In genomic region chr6:99884054-99884453, GRCm38 (mm10) we compare ENCODE assay signal across 19 mouse cellular contexts.
A peak's percentile ranks its signal among the peaks of the same experiment; 100 is the strongest.
DNase-seq lines count a peak whose midpoint lies in the region; ATAC-seq lines count a peak whose summit lies in the region.
"Had no signal": no experiment of that assay in that cellular context is flagged by ENCODE, and none has a peak within 500 bp of the region (broad histone marks: within the 10 kb centered on the region; RNA-seq: fewer than 3 reads in every experiment).

No protein-coding gene starts in this region.

- H3K27me3 ChIP-seq in heart, embryonic 16.5 days (ENCODE audit: control insufficient read depth, insufficient read depth, low read length), result 0 out of 2 replicates have a peak, but pooled peaks cover 2% of the 10 kb centered on the region
- H3K27me3 ChIP-seq in midbrain, embryonic 14.5 days (ENCODE audit: control insufficient read depth, insufficient read depth, low read length), result no peaks in the 10 kb centered on the region
- peaks cover 97% of the 10 kb centered on the region for H3K27me3 ChIP-seq in midbrain, embryonic 10.5 days (ENCODE audit: low read depth, poor library complexity, severe bottlenecking)
- H3K27me3 ChIP-seq: forebrain, embryonic 15.5 days had no signal

- intact Hi-C loops in heart, postnatal 14 days (cut with DNase I), result no loop called here

- H3K9ac ChIP-seq in heart, embryonic 16.5 days (ENCODE audit: low read length), result no peak overlapping the region
- no peak overlapping the region for H3K9ac ChIP-seq in midbrain, embryonic 14.5 days (replicated peaks; ENCODE audit: low read length)
- H3K9ac ChIP-seq: forebrain, embryonic 15.5 days; liver, postnatal 0 days; neural tube, embryonic 13.5 days had no signal

- H3K27ac ChIP-seq in heart, embryonic 16.5 days (ENCODE audit: low read length), result peak overlapping the region; percentile 67
- H3K27ac ChIP-seq in midbrain, embryonic 14.5 days (replicated peaks; ENCODE audit: low read depth, low read length), result no peak overlapping the region
- no peak overlapping the region for H3K27ac ChIP-seq in midbrain, embryonic 10.5 days (replicated peaks)
- H3K27ac ChIP-seq: forebrain, embryonic 15.5 days; neural tube, embryonic 13.5 days; stomach, postnatal 0 days had no signal

- 38% methylated on average over 3 of the region's 3 CpGs for WGBS in heart, embryonic 16.5 days
- 75% methylated on average over 3 of the region's 3 CpGs for WGBS in midbrain, embryonic 14.5 days
- 77% methylated on average over 3 of the region's 3 CpGs for WGBS in midbrain, embryonic 10.5 days

- DNase-seq in frontal cortex, postnatal 36 days (ENCODE audit: low spot score in 2 of 2), result no peak
- no peak for DNase-seq in heart, postnatal 14 days
- peak; percentile 35 for DNase-seq in midbrain, embryonic 14.5 days
- DNase-seq in midbrain, embryonic 10.5 days (ENCODE audit: low spot score), result no peak
- DNase-seq in skeletal muscle tissue, adult 2 months (ENCODE audit: low read depth, low spot score), result peak; percentile 13
- no peak for DNase-seq in testis, postnatal 14 days (ENCODE audit: low spot score)
- DNase-seq: adrenal gland, postnatal 36 days; cerebellum, adult 8-10 months; gastrocnemius, postnatal 14 days; layer of hippocampus, postnatal 36 days; liver; liver, postnatal 0 days; lung, postnatal 14 days; thymus, postnatal 14 days had no signal

- no peaks in the 10 kb centered on the region for H3K36me3 ChIP-seq in heart, embryonic 16.5 days (ENCODE audit: control insufficient read depth, insufficient read depth)
- no peaks in the 10 kb centered on the region for H3K36me3 ChIP-seq in midbrain, embryonic 14.5 days (ENCODE audit: control insufficient read depth, insufficient read depth, low read length)
- H3K36me3 ChIP-seq in midbrain, embryonic 10.5 days, result no peaks in the 10 kb centered on the region
- H3K36me3 ChIP-seq: forebrain, embryonic 15.5 days; neural tube, embryonic 13.5 days had no signal

- no peak overlapping the region for H3K4me2 ChIP-seq in heart, embryonic 16.5 days (ENCODE audit: low read depth, low read length)
- H3K4me2 ChIP-seq in midbrain, embryonic 14.5 days (ENCODE audit: low read length), result no peak overlapping the region
- H3K4me2 ChIP-seq: forebrain, embryonic 15.5 days; neural tube, embryonic 13.5 days had no signal

- no peak overlapping the region for H3K4me3 ChIP-seq in heart, embryonic 16.5 days (ENCODE audit: low read length)
- H3K4me3 ChIP-seq in midbrain, embryonic 14.5 days (replicated peaks; ENCODE audit: low read depth, low read length), result no peak overlapping the region
- no peak overlapping the region for H3K4me3 ChIP-seq in midbrain, embryonic 10.5 days
- H3K4me3 ChIP-seq: forebrain, embryonic 15.5 days; neural tube, embryonic 13.5 days had no signal

- ATAC-seq in frontal cortex, adult (ENCODE audit: low TSS enrichment), result peak; percentile 87
- ATAC-seq in heart, embryonic 16.5 days (replicated peaks; ENCODE audit: extremely low read depth, insufficient read depth, low FRiP score), result peak; percentile 37; the same call in 1 of the 2 replicates
- ATAC-seq in midbrain, embryonic 14.5 days (ENCODE audit: low FRiP score, low TSS enrichment), result no peak
- ATAC-seq: forebrain, embryonic 15.5 days; liver, postnatal 0 days had no signal

- no peaks in the 10 kb centered on the region for H3K9me3 ChIP-seq in heart, embryonic 16.5 days (replicated peaks; ENCODE audit: control insufficient read depth, low read length)
- no peaks in the 10 kb centered on the region for H3K9me3 ChIP-seq in midbrain, embryonic 14.5 days (ENCODE audit: control insufficient read depth, low read length)
- no peaks in the 10 kb centered on the region for H3K9me3 ChIP-seq in midbrain, embryonic 10.5 days (replicated peaks)
- H3K9me3 ChIP-seq: forebrain, embryonic 15.5 days; neural tube, embryonic 13.5 days had no signal

- peaks cover 20% of the 10 kb centered on the region for H3K4me1 ChIP-seq in heart, embryonic 16.5 days (ENCODE audit: control insufficient read depth, insufficient read depth, low read length)
- H3K4me1 ChIP-seq in midbrain, embryonic 14.5 days (ENCODE audit: control insufficient read depth, insufficient read depth, low read length), result peaks cover 6% of the 10 kb centered on the region
- peaks cover 32% of the 10 kb centered on the region for H3K4me1 ChIP-seq in midbrain, embryonic 10.5 days

Comparison
In these comparisons a context has a peak if more than half of its experiments do, and no peak if none do; other contexts are left out.
1. DNase-seq: peak in midbrain, embryonic 14.5 days (single experiment) and skeletal muscle tissue, adult 2 months (single experiment); none in frontal cortex, postnatal 36 days (0 of 2), heart, postnatal 14 days (0 of 2), midbrain, embryonic 10.5 days (single experiment) and testis, postnatal 14 days (single experiment).